Mouse (Mus musculus): Measurements from ENCODE around the gene Kcnk7. TPM values are rescaled to one million over a fixed set of nuclear protein-coding genes. Genes with fewer than 3 reads are reported as not detected.

The Kcnk7 gene
- polyA plus RNA-seq, 1 experiment: not detected

GRCm38 (mm10) chr19:5713255-5713654 lies 9.1 kb downstream of the Kcnk7 start:
- Histone ChIP-seq H3K27ac (ENCODE audit: control insufficient read depth, insufficient read depth, low read depth, low read length, poor library complexity) (no peak overlapping the region), H3K4me3 (replicated peaks; ENCODE audit: control insufficient read depth, low read depth, low read length) (no peak overlapping the region), H3K4me1 (ENCODE audit: control insufficient read depth, insufficient read depth, low read length) (peaks cover 14% of the 10 kb centered on the region)
- TF ChIP-seq CTCF (IDR thresholded peaks at IDR 0.05; ENCODE audit: control insufficient read depth, insufficient read depth, low read length) (no peak), POLR2A (IDR thresholded peaks at IDR 0.05; ENCODE audit: borderline replicate concordance, control insufficient read depth, low read depth, low read length) (no peak)
- WGBS: 57% methylated on average over 5 of the region's 5 CpGs

GRCm38 (mm10) chr19:5713730-5714129 lies 9.6 kb downstream of the Kcnk7 start:
- Histone ChIP-seq H3K27ac (ENCODE audit: control insufficient read depth, insufficient read depth, low read depth, low read length, poor library complexity) (peak overlapping the region; percentile 2; the same call in 1 of the 2 replicates), H3K4me1 (ENCODE audit: control insufficient read depth, insufficient read depth, low read length) (peaks cover 14% of the 10 kb centered on the region), H3K4me3 (replicated peaks; ENCODE audit: control insufficient read depth, low read depth, low read length) (no peak overlapping the region)
- TF ChIP-seq POLR2A (IDR thresholded peaks at IDR 0.05; ENCODE audit: borderline replicate concordance, control insufficient read depth, low read depth, low read length) (no peak), CTCF (IDR thresholded peaks at IDR 0.05; ENCODE audit: control insufficient read depth, insufficient read depth, low read length) (no peak)
- WGBS: 13% methylated on average over 2 of the region's 2 CpGs

- peaks cover 14% of the 10 kb centered on the region for H3K4me1 ChIP-seq (ENCODE audit: control insufficient read depth, insufficient read depth, low read length)
- peak overlapping the region; percentile 45 for H3K27ac ChIP-seq (ENCODE audit: control insufficient read depth, insufficient read depth, low read depth, low read length, poor library complexity)
- H3K4me3 ChIP-seq (replicated peaks; ENCODE audit: control insufficient read depth, low read depth, low read length): no peak overlapping the region
- TF ChIP-seq POLR2A (IDR thresholded peaks at IDR 0.05; ENCODE audit: borderline replicate concordance, control insufficient read depth, low read depth, low read length) (peak; percentile 52; the same call in 1 of the 2 replicates), CTCF (IDR thresholded peaks at IDR 0.05; ENCODE audit: control insufficient read depth, insufficient read depth, low read length) (peak; percentile 32)
- WGBS: 83% methylated on average over 43 of the region's 43 CpGs
Measured at GRCm38 (mm10) chr19:5715793-5716688, 11.9 kb downstream of the Kcnk7 start.

- WGBS: 87% methylated on average over 10 of the region's 10 CpGs
- Histone ChIP-seq H3K4me1 (ENCODE audit: control insufficient read depth, insufficient read depth, low read length) (peaks cover 10% of the 10 kb centered on the region), H3K4me3 (replicated peaks; ENCODE audit: control insufficient read depth, low read depth, low read length) (no peak overlapping the region), H3K27ac (ENCODE audit: control insufficient read depth, insufficient read depth, low read depth, low read length, poor library complexity) (no peak overlapping the region; the same call in 1 of the 2 replicates)
- no peak for TF ChIP-seq CTCF (IDR thresholded peaks at IDR 0.05; ENCODE audit: control insufficient read depth, insufficient read depth, low read length)
- no peak; the same call in 1 of the 2 replicates for TF ChIP-seq POLR2A (IDR thresholded peaks at IDR 0.05; ENCODE audit: borderline replicate concordance, control insufficient read depth, low read depth, low read length)
Measured at GRCm38 (mm10) chr19:5716955-5717354, 12.8 kb downstream of the Kcnk7 start.

- H3K27ac ChIP-seq (ENCODE audit: control insufficient read depth, insufficient read depth, low read depth, low read length, poor library complexity): no peak overlapping the region
- no peak for TF ChIP-seq CTCF (IDR thresholded peaks at IDR 0.05; ENCODE audit: control insufficient read depth, insufficient read depth, low read length)
- TF ChIP-seq POLR2A (IDR thresholded peaks at IDR 0.05; ENCODE audit: borderline replicate concordance, control insufficient read depth, low read depth, low read length): no peak
- H3K4me1 ChIP-seq (ENCODE audit: control insufficient read depth, insufficient read depth, low read length): peaks cover 7% of the 10 kb centered on the region
- no peak overlapping the region for H3K4me3 ChIP-seq (replicated peaks; ENCODE audit: control insufficient read depth, low read depth, low read length)
- 90% methylated on average over 6 of the region's 6 CpGs for WGBS
Measured at GRCm38 (mm10) chr19:5721233-5721632, 17.1 kb downstream of the Kcnk7 start.

GRCm38 (mm10) chr19:5722848-5723425 lies 18.8 kb downstream of the Kcnk7 start:
- Histone ChIP-seq H3K27ac (ENCODE audit: control insufficient read depth, insufficient read depth, low read depth, low read length, poor library complexity) (peak overlapping the region; percentile 31), H3K4me1 (ENCODE audit: control insufficient read depth, insufficient read depth, low read length) (peaks cover 7% of the 10 kb centered on the region), H3K4me3 (replicated peaks; ENCODE audit: control insufficient read depth, low read depth, low read length) (peak overlapping the region; percentile 36)
- WGBS: 53% methylated on average over 7 of the region's 7 CpGs
- TF ChIP-seq POLR2A (IDR thresholded peaks at IDR 0.05; ENCODE audit: borderline replicate concordance, control insufficient read depth, low read depth, low read length) (no peak; the same call in 1 of the 2 replicates), CTCF (IDR thresholded peaks at IDR 0.05; ENCODE audit: control insufficient read depth, insufficient read depth, low read length) (no peak)

GRCm38 (mm10) chr19:5723934-5724548 lies 19.9 kb downstream of the Kcnk7 start:
- H3K27ac ChIP-seq (ENCODE audit: control insufficient read depth, insufficient read depth, low read depth, low read length, poor library complexity): peak overlapping the region; percentile 97
- WGBS: 24% methylated on average over 4 of the region's 4 CpGs
- H3K4me3 ChIP-seq (replicated peaks; ENCODE audit: control insufficient read depth, low read depth, low read length): peak overlapping the region; percentile 88
- no peak for TF ChIP-seq CTCF (IDR thresholded peaks at IDR 0.05; ENCODE audit: control insufficient read depth, insufficient read depth, low read length)
- TF ChIP-seq POLR2A (IDR thresholded peaks at IDR 0.05; ENCODE audit: borderline replicate concordance, control insufficient read depth, low read depth, low read length): peak; percentile 35; the same call in 1 of the 2 replicates
- H3K4me1 ChIP-seq (ENCODE audit: control insufficient read depth, insufficient read depth, low read length): peaks cover 10% of the 10 kb centered on the region

GRCm38 (mm10) chr19:5724549-5724941 lies 20.4 kb downstream of the Kcnk7 start:
- H3K4me1 ChIP-seq (ENCODE audit: control insufficient read depth, insufficient read depth, low read length): peaks cover 10% of the 10 kb centered on the region
- 0% methylated on average over 7 of the region's 7 CpGs for WGBS
- TF ChIP-seq CTCF (IDR thresholded peaks at IDR 0.05; ENCODE audit: control insufficient read depth, insufficient read depth, low read length) (no peak), POLR2A (IDR thresholded peaks at IDR 0.05; ENCODE audit: borderline replicate concordance, control insufficient read depth, low read depth, low read length) (peak; percentile 89)
- H3K4me3 ChIP-seq (replicated peaks; ENCODE audit: control insufficient read depth, low read depth, low read length): peak overlapping the region; percentile 88
- H3K27ac ChIP-seq (ENCODE audit: control insufficient read depth, insufficient read depth, low read depth, low read length, poor library complexity): peak overlapping the region; percentile 97

Data from bone marrow, adult 2 months (tissue).